Mouse (Mus musculus) lung, embryonic 14.5 days (tissue): ENCODE data around the gene Kcng1. TPM values are rescaled to one million over a fixed set of nuclear protein-coding genes. Genes with fewer than 3 reads are reported as not detected.

Experiments
- ATAC-seq: fragments of 200-750 bp; cut with Nextera tagmentation; 2 replicates; pipeline ENCODE4 v1.8.0; 2017; ENCODE audit warnings: mild to moderate bottlenecking, moderate TSS enrichment, moderate library complexity; ENCODE audit not compliant: insufficient read depth
- DNase-seq: peaks from one replicate; pipeline ENCODE4 v3.0.0-alpha.2; 2015
- H3K27ac ChIP-seq: fragments of 300-500 bp; sonication (generic); 2 replicates; pipeline ENCODE4 v1.5.1; 2014; ENCODE audit warnings: low read depth, mild to moderate bottlenecking, moderate library complexity
- H3K27me3 ChIP-seq: fragments of 300-500 bp; sonication (generic); 2 replicates; pipeline ENCODE4 v1.6.1; 2014; ENCODE audit warnings: low read length, control low read depth; ENCODE audit not compliant: insufficient read depth
- H3K36me3 ChIP-seq: fragments of 300-500 bp; sonication (generic); 2 replicates; pipeline ENCODE4 v1.6.1; 2014; ENCODE audit warnings: control low read depth; ENCODE audit not compliant: insufficient read depth
- H3K4me1 ChIP-seq: fragments of 300-500 bp; sonication (generic); 2 replicates; pipeline ENCODE4 v1.6.1; 2014; ENCODE audit warnings: antibody characterized with exemption, control low read depth; ENCODE audit not compliant: insufficient read depth
- H3K4me2 ChIP-seq: fragments of 300-500 bp; sonication (generic); 2 replicates; pipeline ENCODE4 v1.6.1; 2014; ENCODE audit warnings: mild to moderate bottlenecking
- H3K4me3 ChIP-seq: fragments of 300-500 bp; sonication (generic); 2 replicates; pipeline ENCODE4 v1.5.1; 2014; ENCODE audit warnings: low read depth, low read length
- H3K9ac ChIP-seq: fragments of 300-500 bp; sonication (generic); 2 replicates; pipeline ENCODE4 v1.6.1; 2014
- H3K9me3 ChIP-seq: fragments of 300-500 bp; sonication (generic); 2 replicates; pipeline ENCODE4 v1.6.1; 2016; ENCODE audit warnings: low read depth, low read length, control low read depth
- CTCF ChIP-seq: IDR thresholded peaks from 2 replicates; pipeline ENCODE4 v1.5.1; 2016; ENCODE audit warnings: antibody characterized with exemption, low read depth
- WGBS: fragments of 180-500 bp; shearing (Covaris S2); extraction: QIAGEN DNeasy Blood & Tissue Kit; methylation state at CpG from one replicate; pipeline ENCODE4 v1.1.7; 2014; 5-methylcytosine and 5-hydroxymethylcytosine counted together
- polyA plus RNA-seq: library from polyadenylated mRNA; unstranded; fragments of >200 nt; fragmentation: Nextera tagmentation; extraction: Ambion mirVana; gene quantifications from 2 replicates; pipeline ENCODE4 v1.2.1, GENCODE M21; 2014

Kcng1 gene
- polyA plus RNA-seq, 1 experiment from 2014 or later = 0.83 TPM

DNA sequence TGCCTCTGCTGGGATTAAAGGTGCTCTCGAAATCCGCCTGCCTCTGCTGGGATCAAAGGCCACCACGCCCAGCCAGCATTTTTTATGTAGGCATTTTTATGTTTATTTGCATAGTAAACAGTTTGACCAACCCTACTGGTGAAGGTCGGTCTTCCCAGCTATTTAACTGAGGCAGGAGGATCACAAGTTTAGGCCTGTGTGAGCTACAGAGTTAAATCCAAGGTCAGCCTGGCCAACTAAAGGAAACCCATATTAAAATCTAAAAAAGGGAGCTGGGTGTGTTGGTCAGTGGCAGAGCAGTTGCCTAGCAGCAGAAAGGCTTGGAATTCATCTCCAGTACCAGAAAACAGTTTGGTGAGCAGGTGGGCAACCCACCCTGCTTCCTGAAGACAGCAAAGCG lies 48.2 kb downstream of the Kcng1 start:
- Histone ChIP-seq H3K36me3 (peaks cover 28% of the 10 kb centered on the region; the same call in 1 of the 2 replicates), H3K9me3 (no peaks in the 10 kb centered on the region), H3K27me3 (no peaks in the 10 kb centered on the region), H3K27ac (no peak overlapping the region), H3K4me3 (no peak overlapping the region), H3K4me1 (peaks cover 14% of the 10 kb centered on the region; the same call in 1 of the 2 replicates), H3K4me2 (no peak overlapping the region), H3K9ac (no peak overlapping the region)
- DNase-seq (no peak), ATAC-seq (no peak)
- TF ChIP-seq CTCF = no peak
- 81% methylated on average over 5 of the region's 5 CpGs for WGBS

DNA sequence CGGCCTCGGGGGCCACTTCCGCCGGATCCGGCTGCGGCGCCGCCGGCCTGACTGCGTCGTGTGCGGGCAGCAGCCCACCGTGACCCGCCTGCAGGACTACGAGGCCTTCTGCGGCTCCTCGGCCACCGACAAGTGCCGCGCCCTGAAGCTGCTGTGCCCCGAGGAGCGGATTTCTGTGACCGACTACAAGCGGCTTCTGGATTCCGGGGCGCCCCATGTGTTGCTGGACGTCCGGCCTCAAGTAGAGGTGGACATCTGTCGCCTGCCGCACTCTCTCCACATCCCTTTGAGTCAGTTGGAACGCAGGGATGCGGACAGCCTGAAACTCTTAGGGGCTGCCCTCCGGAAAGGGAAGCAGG lies 50.1 kb downstream of the Kcng1 start:
- WGBS = 50% methylated on average over 33 of the region's 33 CpGs
- TF ChIP-seq CTCF = no peak
- no peaks in the 10 kb centered on the region for H3K27me3 ChIP-seq
- H3K4me3 ChIP-seq = peak overlapping the region; percentile 100
- H3K9ac ChIP-seq = peak overlapping the region; percentile 92
- H3K4me2 ChIP-seq = peak overlapping the region; percentile 99
- ATAC-seq (no peak), DNase-seq (no peak)
- H3K27ac ChIP-seq = no peak overlapping the region
- peaks cover 38% of the 10 kb centered on the region for H3K36me3 ChIP-seq
- H3K9me3 ChIP-seq = no peaks in the 10 kb centered on the region
- H3K4me1 ChIP-seq = peaks cover 14% of the 10 kb centered on the region; the same call in 1 of the 2 replicates

DNA sequence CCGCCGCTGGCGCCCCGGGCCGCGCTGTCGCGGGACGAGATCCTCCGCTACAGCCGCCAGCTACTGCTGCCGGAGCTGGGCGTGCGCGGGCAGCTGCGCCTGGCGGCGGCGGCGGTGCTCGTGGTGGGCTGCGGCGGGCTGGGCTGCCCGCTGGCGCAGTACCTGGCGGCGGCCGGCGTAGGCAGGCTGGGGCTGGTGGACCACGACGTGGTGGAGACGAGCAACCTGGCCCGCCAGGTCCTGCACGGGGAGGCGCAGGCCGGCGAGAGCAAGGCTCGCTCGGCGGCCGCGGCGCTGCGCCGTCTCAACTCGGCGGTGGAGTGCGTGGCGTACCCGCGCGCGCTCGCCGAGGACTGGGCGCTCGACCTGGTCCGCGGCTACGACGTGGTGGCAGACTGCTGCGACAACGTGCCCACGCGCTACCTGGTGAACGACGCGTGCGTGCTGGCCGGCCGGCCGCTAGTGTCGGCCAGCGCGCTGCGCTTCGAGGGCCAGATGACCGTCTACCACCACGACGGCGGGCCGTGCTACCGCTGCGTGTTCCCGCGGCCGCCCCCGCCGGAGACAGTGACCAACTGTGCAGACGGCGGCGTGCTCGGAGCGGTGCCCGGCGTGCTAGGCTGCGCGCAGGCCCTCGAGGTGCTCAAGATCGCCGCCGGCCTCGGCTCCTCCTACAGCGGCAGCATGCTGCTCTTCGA lies 50.6 kb downstream of the Kcng1 start:
- H3K4me3 ChIP-seq = peak overlapping the region; percentile 100
- H3K27me3 ChIP-seq = no peaks in the 10 kb centered on the region
- peaks cover 14% of the 10 kb centered on the region; the same call in 1 of the 2 replicates for H3K4me1 ChIP-seq
- 1% methylated on average over 88 of the region's 105 CpGs for WGBS
- peak overlapping the region; percentile 99 for H3K4me2 ChIP-seq
- H3K36me3 ChIP-seq = peaks cover 43% of the 10 kb centered on the region
- TF ChIP-seq CTCF = no peak
- ATAC-seq = peak; percentile 65
- H3K9ac ChIP-seq = peak overlapping the region; percentile 92
- H3K9me3 ChIP-seq = no peaks in the 10 kb centered on the region
- DNase-seq = peak; percentile 15
- H3K27ac ChIP-seq = peak overlapping the region; percentile 95

DNA sequence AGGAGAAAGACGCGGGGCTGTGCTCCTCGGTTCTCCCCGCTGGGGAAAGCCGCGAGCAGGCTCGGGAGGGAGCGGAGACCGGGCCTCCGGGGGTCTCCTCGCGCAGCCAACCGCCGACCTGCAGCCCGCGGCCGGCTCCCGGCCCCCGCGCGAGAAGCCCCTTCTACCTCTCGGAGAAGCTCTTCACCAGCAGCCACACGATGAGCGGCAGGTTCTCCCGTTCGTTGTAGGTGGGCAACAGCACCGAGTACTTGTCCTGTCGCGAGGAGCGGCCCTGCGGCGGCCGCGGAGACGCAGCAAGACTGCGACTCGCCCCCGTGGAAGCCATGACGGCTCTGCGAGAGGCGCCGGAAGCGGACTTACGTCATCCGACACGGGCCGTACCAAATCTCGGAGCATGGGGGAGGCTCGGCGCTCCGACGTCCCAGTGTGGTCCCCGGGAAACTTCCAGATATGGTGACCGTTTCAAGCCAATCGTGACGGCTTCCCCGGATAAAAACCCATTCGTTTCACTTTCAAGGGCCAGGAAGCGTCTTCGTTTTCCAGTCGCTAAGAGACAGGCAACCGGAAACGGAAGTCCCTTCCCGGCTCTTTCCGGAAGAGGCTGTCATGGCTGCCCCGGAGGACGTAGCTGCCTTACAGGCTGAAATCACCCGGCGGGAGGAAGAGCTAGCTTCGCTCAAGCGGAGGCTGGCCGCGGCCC lies 51.4 kb downstream of the Kcng1 start, which contains the start of the genes Gm20716, Dpm1 and Mocs3:
Gene Gm20716 (minus strand): TSS at position 339 of the 703 bp plus-strand sequence.
Gene Dpm1 (minus strand): TSS at position 566 of the 703 bp plus-strand sequence.
Gene Mocs3 (plus strand): TSS at position 597 of the 703 bp plus-strand sequence.
- under 1% methylated on average over 73 of the region's 73 CpGs for WGBS
- no peaks in the 10 kb centered on the region for H3K9me3 ChIP-seq
- H3K4me3 ChIP-seq = peak within 1 kb of the TSS; percentile 100
- DNase-seq (peak; percentile 93), ATAC-seq (peak; percentile 87)
- no peak for TF ChIP-seq CTCF
- peak within 1 kb of the TSS; percentile 99 for H3K4me2 ChIP-seq
- H3K9ac ChIP-seq = peak within 1 kb of the TSS; percentile 92
- H3K36me3 ChIP-seq = peaks cover 51% of the 10 kb centered on the region
- peaks cover 14% of the 10 kb centered on the region; the same call in 1 of the 2 replicates for H3K4me1 ChIP-seq
- peak within 1 kb of the TSS; percentile 95 for H3K27ac ChIP-seq
- no peaks in the 10 kb centered on the region for H3K27me3 ChIP-seq

DNA sequence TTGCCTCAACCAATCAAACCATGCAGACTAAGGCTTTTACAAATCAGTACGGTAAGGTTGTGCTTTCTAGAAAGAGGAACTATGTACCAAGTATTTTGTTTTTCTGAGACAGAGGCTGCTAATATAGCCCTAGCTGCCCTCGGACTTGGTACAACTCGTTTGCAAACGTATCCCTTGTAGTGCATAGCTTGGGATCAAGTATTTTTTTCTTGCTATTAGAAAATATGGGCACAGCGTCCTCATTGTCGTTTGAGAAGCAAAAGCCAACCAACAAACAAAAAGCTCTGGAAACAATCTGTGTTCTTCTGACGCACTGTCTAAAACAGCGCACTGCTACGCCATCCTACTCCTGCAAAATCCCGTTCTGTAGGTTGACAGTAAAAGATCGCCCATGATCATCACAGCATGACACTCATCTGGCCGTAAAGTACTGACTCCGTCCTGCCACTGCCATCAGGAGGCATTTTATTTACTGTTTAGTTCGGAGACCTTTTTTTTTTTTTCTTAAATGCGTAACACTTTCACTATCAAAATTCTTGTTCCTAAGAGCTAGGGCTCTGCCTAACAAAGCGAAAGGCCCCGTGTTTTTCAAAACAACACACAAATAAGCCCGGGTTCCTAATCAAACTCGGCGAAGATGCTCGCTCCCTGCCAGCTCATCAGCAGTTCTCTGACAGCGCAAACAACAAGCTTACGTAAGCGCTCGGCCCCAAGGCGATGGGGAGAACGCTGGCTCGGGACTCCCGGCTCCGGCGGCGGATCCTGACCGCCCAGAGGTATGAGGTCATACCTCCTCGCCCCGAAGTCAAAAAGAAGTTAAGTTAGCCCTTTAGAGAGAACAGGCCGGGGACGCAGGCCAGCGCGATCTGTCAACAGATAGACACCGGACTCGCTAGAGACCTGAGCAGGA lies 52.2 kb downstream of the Kcng1 start:
- ATAC-seq (no peak), DNase-seq (peak; percentile 38)
- 17% methylated on average over 41 of the region's 41 CpGs for WGBS
- H3K27me3 ChIP-seq = no peaks in the 10 kb centered on the region
- peak overlapping the region; percentile 92 for H3K9ac ChIP-seq
- peaks cover 14% of the 10 kb centered on the region; the same call in 1 of the 2 replicates for H3K4me1 ChIP-seq
- H3K36me3 ChIP-seq = peaks cover 55% of the 10 kb centered on the region
- no peaks in the 10 kb centered on the region for H3K9me3 ChIP-seq
- TF ChIP-seq CTCF = no peak
- H3K27ac ChIP-seq = peak overlapping the region; percentile 95
- peak overlapping the region; percentile 100 for H3K4me3 ChIP-seq
- H3K4me2 ChIP-seq = peak overlapping the region; percentile 99

DNA sequence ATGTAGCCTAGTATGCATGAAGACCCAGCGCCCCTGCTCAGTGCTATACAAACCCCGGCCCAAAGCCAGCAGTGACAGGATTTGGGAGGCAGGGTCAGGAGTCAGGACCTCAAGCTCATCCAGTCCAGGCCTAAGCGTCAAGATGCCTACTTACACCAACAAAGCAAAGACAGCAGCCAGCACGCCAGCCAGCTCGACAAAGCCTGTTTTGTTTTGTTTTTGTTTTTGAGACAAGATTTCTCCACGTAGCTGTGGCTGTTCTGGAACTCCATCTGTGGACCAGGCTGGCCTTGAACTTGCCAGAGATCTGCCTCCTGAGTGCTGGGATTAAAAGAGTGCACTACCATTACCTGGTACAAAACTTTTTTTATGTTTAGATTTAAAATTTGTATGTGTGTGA lies 58.2 kb downstream of the Kcng1 start:
- no peaks in the 10 kb centered on the region for H3K27me3 ChIP-seq
- H3K4me3 ChIP-seq = no peak overlapping the region
- H3K9ac ChIP-seq = no peak overlapping the region
- no peak for DNase-seq
- peaks cover 83% of the 10 kb centered on the region for H3K36me3 ChIP-seq
- no peak for ATAC-seq
- no peaks in the 10 kb centered on the region for H3K4me1 ChIP-seq
- no peak overlapping the region for H3K27ac ChIP-seq
- TF ChIP-seq CTCF = no peak
- 85% methylated on average over 6 of the region's 6 CpGs for WGBS
- H3K9me3 ChIP-seq = no peaks in the 10 kb centered on the region
- no peak overlapping the region for H3K4me2 ChIP-seq
